Mouse (Mus musculus) heart, postnatal 0 days (tissue): ENCODE results near the gene Abcc4.

Experiments
- CTCF ChIP-seq: IDR thresholded peaks from 2 replicates; pipeline ENCODE4 v1.5.1; 2016; ENCODE audit warnings: antibody characterized with exemption, control low read depth, low read depth
- EP300 ChIP-seq: IDR thresholded peaks from 2 replicates; pipeline ENCODE4 v1.6.1; 2016; ENCODE audit warnings: antibody characterized with exemption, low read depth

- TF ChIP-seq CTCF (no peak), EP300 (no peak)
Measured at GRCm38 (mm10) chr14:118733146-118733545, 27.1 kb upstream of the Abcc4 start.
